ENCODE assay signal across 22 mouse cellular contexts in genomic region chr8:72532103-72532502, GRCm38 (mm10). TPM values are rescaled to one million over a fixed set of nuclear protein-coding genes. Genes with fewer than 3 reads are reported as not detected.
DNase-seq lines count a peak whose midpoint lies in the region; ATAC-seq and TF ChIP-seq lines count a peak whose summit lies in the region.
"Had no signal": no experiment of that assay in that cellular context is flagged by ENCODE, and none has a peak within 500 bp of the region (broad histone marks: within the 10 kb centered on the region; RNA-seq: fewer than 3 reads in every experiment).

No protein-coding gene starts in this region.

- no peak overlapping the region for H3K9ac ChIP-seq in hindbrain, embryonic 12.5 days
- H3K9ac ChIP-seq: embryonic facial prominence, embryonic 13.5 days; embryonic facial prominence, embryonic 15.5 days; forebrain, embryonic 12.5 days had no signal

- H3K36me3 ChIP-seq in hindbrain, embryonic 12.5 days = no peaks in the 10 kb centered on the region
- H3K36me3 ChIP-seq: embryonic facial prominence, embryonic 15.5 days; forebrain, embryonic 12.5 days had no signal

- 92% methylated on average over 1 of the region's 1 CpGs for WGBS in hindbrain, embryonic 12.5 days

- ATAC-seq in hindbrain, embryonic 12.5 days (ENCODE audit: low FRiP score) = no peak
- ATAC-seq: forebrain, embryonic 14.5 days; forebrain, embryonic 16.5 days had no signal

- no peaks in the 10 kb centered on the region for H3K9me3 ChIP-seq in hindbrain, embryonic 12.5 days (replicated peaks)
- H3K9me3 ChIP-seq: embryonic facial prominence, embryonic 13.5 days; embryonic facial prominence, embryonic 15.5 days; forebrain, embryonic 10.5 days; forebrain, embryonic 12.5 days had no signal

- no peak for DNase-seq in left cerebral cortex, adult 2 months (ENCODE audit: extremely low spot score in 1 of 2, low spot score in 2 of 2)
- no peak for DNase-seq in left cerebral cortex, postnatal 14 days (ENCODE audit: low spot score in 2 of 2)
- DNase-seq in brain, adult 2 months (ENCODE audit: low read depth, low spot score) = peak; percentile 59
- no peak for DNase-seq in lung, postnatal 10 days
- DNase-seq: adrenal gland, adult 2 months; adrenal gland, postnatal 10 days; adrenal gland, postnatal 25 days; cerebellum, adult 11-12 months; cerebellum, adult 2 months; cerebellum, adult 9-10 months; cerebellum, postnatal 10 days; cerebellum, postnatal 25 days; embryo, embryonic 11 days had no signal

- TF ChIP-seq POLR2A in cortical plate, adult 2 months (IDR thresholded peaks at IDR 0.05; ENCODE audit: extremely low read depth, insufficient read depth, low read length) = no peak

- H3K4me2 ChIP-seq in hindbrain, embryonic 12.5 days (replicated peaks) = no peak overlapping the region
- H3K4me2 ChIP-seq: embryonic facial prominence, embryonic 13.5 days; embryonic facial prominence, embryonic 15.5 days; forebrain, embryonic 12.5 days had no signal

- no peak for TF ChIP-seq CTCF in left cerebral cortex, adult 2 months (IDR thresholded peaks at IDR 0.05)
- no peak for TF ChIP-seq CTCF in cortical plate, adult 2 months (IDR thresholded peaks at IDR 0.05; ENCODE audit: extremely low read depth, insufficient read depth, low read length)

- no peaks in the 10 kb centered on the region for H3K27me3 ChIP-seq in hindbrain, embryonic 12.5 days
- H3K27me3 ChIP-seq: embryonic facial prominence, embryonic 13.5 days; embryonic facial prominence, embryonic 15.5 days; forebrain, embryonic 12.5 days had no signal

- H3K4me3 ChIP-seq in left cerebral cortex, adult 2 months = no peak overlapping the region
- no peak overlapping the region for H3K4me3 ChIP-seq in cortical plate, adult 2 months (ENCODE audit: insufficient read depth, low read length)
- no peak overlapping the region for H3K4me3 ChIP-seq in hindbrain, embryonic 12.5 days
- H3K4me3 ChIP-seq: embryonic facial prominence, embryonic 13.5 days; embryonic facial prominence, embryonic 15.5 days; erythroblast, embryonic 14.5 days; forebrain, embryonic 10.5 days; forebrain, embryonic 12.5 days had no signal

- H3K4me1 ChIP-seq in cortical plate, adult 2 months (ENCODE audit: control insufficient read depth, insufficient read depth, low read length) = peaks cover 4% of the 10 kb centered on the region; the same call in 1 of the 2 replicates
- no peaks in the 10 kb centered on the region for H3K4me1 ChIP-seq in hindbrain, embryonic 12.5 days
- H3K4me1 ChIP-seq: embryonic facial prominence, embryonic 13.5 days; embryonic facial prominence, embryonic 15.5 days; forebrain, embryonic 10.5 days; forebrain, embryonic 12.5 days had no signal

- intact Hi-C loops in left cerebral cortex, adult 2 months (cut with DNase I) = no loop called here
- intact Hi-C loops in left cerebral cortex, postnatal 14 days (cut with DNase I) = no loop called here

- H3K27ac ChIP-seq in left cerebral cortex, adult 2 months = peak overlapping the region; percentile 12; the same call in 1 of the 2 replicates
- H3K27ac ChIP-seq in cortical plate, adult 2 months (ENCODE audit: insufficient read depth, low read length) = peak overlapping the region; percentile 42; the same call in 1 of the 2 replicates
- H3K27ac ChIP-seq in hindbrain, embryonic 12.5 days = no peak overlapping the region
- H3K27ac ChIP-seq: embryonic facial prominence, embryonic 13.5 days; embryonic facial prominence, embryonic 15.5 days; forebrain, embryonic 10.5 days; forebrain, embryonic 12.5 days had no signal

RNA-seq across cellular contexts. Expression of gene Med26, which starts 16.0 kb away (rescaled TPM):
- total RNA-seq in left cerebral cortex, adult 2 months (2021) = 10 to 100 TPM; 11.1 to 11.3 TPM
- total RNA-seq in left cerebral cortex, postnatal 14 days (2021) = 1 to 10 TPM; 8.5 to 9.8 TPM
- polyA plus RNA-seq in cortical plate, adult 2 months (2012; rRNA removed) = 7.7 and 8.3 TPM in 2 replicates
- polyA plus RNA-seq in hindbrain, embryonic 12.5 days (2016; fragmentation: Nextera tagmentation; extraction: Ambion mirVana) = 17.7 and 22.0 TPM in 2 replicates

RNA-seq across cellular contexts. Expression of gene Smim7, which starts 38.8 kb away (rescaled TPM):
- 100 to 1,000 TPM; 113 to 114 TPM for total RNA-seq in left cerebral cortex, adult 2 months (2021)
- 100 to 1,000 TPM; 125 to 126 TPM for total RNA-seq in left cerebral cortex, postnatal 14 days (2021)
- 88.6 and 89.2 TPM in 2 replicates for polyA plus RNA-seq in cortical plate, adult 2 months (2012; rRNA removed)
- 121 and 124 TPM in 2 replicates for polyA plus RNA-seq in hindbrain, embryonic 12.5 days (2016; fragmentation: Nextera tagmentation; extraction: Ambion mirVana)

RNA-seq across cellular contexts. Expression of gene Slc35e1, which starts 39.7 kb away (rescaled TPM):
- total RNA-seq in left cerebral cortex, adult 2 months (2021) = 10 to 100 TPM; 55.5 to 56.7 TPM
- 10 to 100 TPM; 50.8 to 53.8 TPM for total RNA-seq in left cerebral cortex, postnatal 14 days (2021)
- 35.9 and 37.0 TPM in 2 replicates for polyA plus RNA-seq in cortical plate, adult 2 months (2012; rRNA removed)
- 22.2 and 27.8 TPM in 2 replicates for polyA plus RNA-seq in hindbrain, embryonic 12.5 days (2016; fragmentation: Nextera tagmentation; extraction: Ambion mirVana)

RNA-seq across cellular contexts. Expression of gene Tmem38a, which starts 39.8 kb away (rescaled TPM):
- 100 to 1,000 TPM; 103 to 108 TPM for total RNA-seq in left cerebral cortex, adult 2 months (2021)
- 100 to 1,000 TPM; 136 to 148 TPM for total RNA-seq in left cerebral cortex, postnatal 14 days (2021)
- polyA plus RNA-seq in cortical plate, adult 2 months (2012; rRNA removed) = 171 and 175 TPM in 2 replicates
- 14.7 and 14.8 TPM in 2 replicates for polyA plus RNA-seq in hindbrain, embryonic 12.5 days (2016; fragmentation: Nextera tagmentation; extraction: Ambion mirVana)

RNA-seq across cellular contexts. Expression of gene Cherp, which starts 57.1 kb away (rescaled TPM):
- 10 to 100 TPM; 72.7 to 74.0 TPM for total RNA-seq in left cerebral cortex, adult 2 months (2021)
- total RNA-seq in left cerebral cortex, postnatal 14 days (2021) = 10 to 100 TPM; 68.9 to 77.4 TPM
- polyA plus RNA-seq in cortical plate, adult 2 months (2012; rRNA removed) = 44.0 and 47.3 TPM in 2 replicates
- polyA plus RNA-seq in hindbrain, embryonic 12.5 days (2016; fragmentation: Nextera tagmentation; extraction: Ambion mirVana) = 66.5 and 75.3 TPM in 2 replicates
